Mouse (Mus musculus) brown adipose tissue, adult 24 weeks (tissue): ENCODE measurements at regions not wholly inside any gene's neighbourhood (a gene's known extent, or its start where the extent isn't known, plus 50 kb on each side); places are given as distances from the start of the nearest gene placed in this dataset.
A peak's percentile ranks its signal among the peaks of the same experiment; 100 is the strongest.

Experiments used
- H3K27ac ChIP-seq: fragments of 200-500 bp; replicated peaks from 2 replicates; pipeline ENCODE4 v1.5.1; 2012; ENCODE audit warnings: low read depth, mild to moderate bottlenecking, low read length
- H3K4me1 ChIP-seq: fragments of 200-500 bp; 2 replicates; pipeline ENCODE4 v1.6.1; 2012; ENCODE audit warnings: low read length, mixed read lengths; ENCODE audit not compliant: control insufficient read depth, insufficient read depth, insufficient read length
- H3K4me3 ChIP-seq: fragments of 200-500 bp; 2 replicates; pipeline ENCODE4 v1.5.1; 2012; ENCODE audit warnings: low read depth, mild to moderate bottlenecking, low read length, moderate library complexity; ENCODE audit not compliant: insufficient read depth

GRCm38 (mm10) chr9:67610696-67611095 is 51.2 kb upstream of the Tln2 start:
- no peak overlapping the region; the same call in 1 of the 2 replicates for H3K27ac ChIP-seq
- peaks cover 10% of the 10 kb centered on the region for H3K4me1 ChIP-seq
- no peak overlapping the region for H3K4me3 ChIP-seq

- Histone ChIP-seq H3K4me3 (no peak overlapping the region), H3K27ac (peak overlapping the region; percentile 35; the same call in 1 of the 2 replicates), H3K4me1 (peaks cover 6% of the 10 kb centered on the region; the same call in 1 of the 2 replicates)
These were observed 52.2 kb upstream of the Tln2 start for GRCm38 (mm10) chr9:67611676-67612075.

GRCm38 (mm10) chr9:67612101-67612500 is 52.6 kb upstream of the Tln2 start:
- Histone ChIP-seq H3K4me3 (no peak overlapping the region), H3K27ac (peak overlapping the region; percentile 35; the same call in 1 of the 2 replicates), H3K4me1 (peaks cover 6% of the 10 kb centered on the region; the same call in 1 of the 2 replicates)

- no peak overlapping the region for H3K4me3 ChIP-seq
These were observed 54.7 kb upstream of the Tln2 start for GRCm38 (mm10) chr9:67614068-67614727.

GRCm38 (mm10) chr9:67616207-67616606 is 56.7 kb upstream of the Tln2 start:
- Histone ChIP-seq H3K4me3 (no peak overlapping the region), H3K4me1 (peaks cover 6% of the 10 kb centered on the region; the same call in 1 of the 2 replicates), H3K27ac (no peak overlapping the region)

More at GRCm38 (mm10) chr9:67614068-67614727, 54.7 kb upstream of the Tln2 start:
- H3K27ac ChIP-seq, result no peak overlapping the region
- peaks cover 10% of the 10 kb centered on the region; the same call in 1 of the 2 replicates for H3K4me1 ChIP-seq

- no peak overlapping the region for H3K27ac ChIP-seq
- no peak overlapping the region for H3K4me3 ChIP-seq
- peaks cover 4% of the 10 kb centered on the region; the same call in 1 of the 2 replicates for H3K4me1 ChIP-seq
These were observed 58.1 kb upstream of the Tln2 start for GRCm38 (mm10) chr9:67617341-67618217.

GRCm38 (mm10) chr9:67620945-67621344 is 61.4 kb upstream of the Tln2 start:
- Histone ChIP-seq H3K27ac (no peak overlapping the region), H3K4me1 (peaks cover 4% of the 10 kb centered on the region; the same call in 1 of the 2 replicates), H3K4me3 (no peak overlapping the region)

- Histone ChIP-seq H3K4me3 (no peak overlapping the region), H3K27ac (no peak overlapping the region)
These were observed 67.7 kb upstream of the Tln2 start for GRCm38 (mm10) chr9:67627196-67627595.

GRCm38 (mm10) chr9:67629624-67630023 is 70.1 kb upstream of the Tln2 start:
- Histone ChIP-seq H3K4me1 (no peaks in the 10 kb centered on the region), H3K4me3 (no peak overlapping the region), H3K27ac (no peak overlapping the region)

More at GRCm38 (mm10) chr9:67627196-67627595, 67.7 kb upstream of the Tln2 start:
- H3K4me1 ChIP-seq, result no peaks in the 10 kb centered on the region

- Histone ChIP-seq H3K27ac (no peak overlapping the region), H3K4me1 (no peaks in the 10 kb centered on the region)
These were observed 70.7 kb upstream of the Tln2 start for GRCm38 (mm10) chr9:67630173-67630572.

GRCm38 (mm10) chr9:67631741-67632243 is 72.3 kb upstream of the Tln2 start:
- no peaks in the 10 kb centered on the region for H3K4me1 ChIP-seq
- peak overlapping the region; percentile 88; the same call in 1 of the 2 replicates for H3K4me3 ChIP-seq
- H3K27ac ChIP-seq, result no peak overlapping the region

More at GRCm38 (mm10) chr9:67630173-67630572, 70.7 kb upstream of the Tln2 start:
- no peak overlapping the region for H3K4me3 ChIP-seq

- H3K4me3 ChIP-seq, result peak overlapping the region; percentile 88
- H3K4me1 ChIP-seq, result no peaks in the 10 kb centered on the region
- no peak overlapping the region for H3K27ac ChIP-seq
These were observed 73.1 kb upstream of the Tln2 start for GRCm38 (mm10) chr9:67632521-67633025.

- Histone ChIP-seq H3K27ac (no peak overlapping the region), H3K4me1 (no peaks in the 10 kb centered on the region), H3K4me3 (peak overlapping the region; percentile 88)
These were observed 73.7 kb upstream of the Tln2 start for GRCm38 (mm10) chr9:67633026-67633741.

- peak overlapping the region; percentile 88 for H3K4me3 ChIP-seq
- no peak overlapping the region; the same call in 1 of the 2 replicates for H3K27ac ChIP-seq
- H3K4me1 ChIP-seq, result no peaks in the 10 kb centered on the region
These were observed 74.4 kb upstream of the Tln2 start for GRCm38 (mm10) chr9:67633761-67634441.
